Mouse (Mus musculus) lung, embryonic 16.5 days (tissue): ENCODE data around the gene Ercc1. TPM values are rescaled to one million over a fixed set of nuclear protein-coding genes. Genes with fewer than 3 reads are reported as not detected.

ENCODE experiments used
- ATAC-seq: fragments of 200-750 bp; cut with Nextera tagmentation; 2 replicates; pipeline ENCODE4 v1.8.0; 2017; ENCODE audit warnings: low read depth, mild to moderate bottlenecking, moderate library complexity
- H3K27ac ChIP-seq: fragments of 300-500 bp; sonication (generic); 2 replicates; pipeline ENCODE4 v1.5.1; 2014; ENCODE audit warnings: mild to moderate bottlenecking, control low read depth, low read length
- H3K27me3 ChIP-seq: fragments of 300-500 bp; sonication (generic); 2 replicates; pipeline ENCODE4 v1.6.1; 2014; ENCODE audit warnings: low read depth, low read length, mixed read lengths; ENCODE audit not compliant: control insufficient read depth, insufficient read depth
- H3K36me3 ChIP-seq: fragments of 300-500 bp; sonication (generic); 2 replicates; pipeline ENCODE4 v1.6.1; 2014; ENCODE audit warnings: low read length; ENCODE audit not compliant: control insufficient read depth, insufficient read depth
- H3K4me1 ChIP-seq: fragments of 300-500 bp; sonication (generic); replicated peaks from 2 replicates; pipeline ENCODE4 v1.6.1; 2014; ENCODE audit warnings: low read length, mixed read lengths; ENCODE audit not compliant: control insufficient read depth, insufficient read depth
- H3K4me2 ChIP-seq: fragments of 300-500 bp; sonication (generic); 2 replicates; pipeline ENCODE4 v1.6.1; 2014; ENCODE audit warnings: low read depth, low read length, control low read depth
- H3K4me3 ChIP-seq: fragments of 300-500 bp; sonication (generic); 2 replicates; pipeline ENCODE4 v1.5.1; 2014; ENCODE audit warnings: mild to moderate bottlenecking, low read length, control low read depth
- H3K9ac ChIP-seq: fragments of 300-500 bp; sonication (generic); 2 replicates; pipeline ENCODE4 v1.6.1; 2014; ENCODE audit warnings: low read length, control low read depth
- H3K9me3 ChIP-seq: fragments of 300-500 bp; sonication (generic); 2 replicates; pipeline ENCODE4 v1.6.1; 2016; ENCODE audit warnings: low read length; ENCODE audit not compliant: control insufficient read depth
- WGBS: fragments of 180-500 bp; shearing (Covaris S2); extraction: QIAGEN DNeasy Blood & Tissue Kit; methylation state at CpG from one replicate; pipeline ENCODE4 v1.1.7; 2014; 5-methylcytosine and 5-hydroxymethylcytosine counted together
- polyA plus RNA-seq: library from polyadenylated mRNA; unstranded; fragments of >200 nt; fragmentation: Nextera tagmentation; extraction: Ambion mirVana; gene quantifications from 2 replicates; pipeline ENCODE4 v1.2.1, GENCODE M21; 2015

The Ercc1 gene
- polyA plus RNA-seq, 1 experiment from 2014 or later: 79.9 TPM

GRCm38 (mm10) chr7:19383708-19384107, 39.1 kb downstream of the Ercc1 start:
- no peak overlapping the region for H3K27ac ChIP-seq
- H3K36me3 ChIP-seq: peaks cover 32% of the 10 kb centered on the region
- H3K27me3 ChIP-seq: no peaks in the 10 kb centered on the region
- no peak overlapping the region for H3K4me2 ChIP-seq
- H3K4me1 ChIP-seq: peaks cover 13% of the 10 kb centered on the region
- no peak for ATAC-seq
- no peak overlapping the region for H3K4me3 ChIP-seq
- 90% methylated on average over 9 of the region's 9 CpGs for WGBS
- H3K9ac ChIP-seq: no peak overlapping the region
- H3K9me3 ChIP-seq: no peaks in the 10 kb centered on the region

GRCm38 (mm10) chr7:19388699-19389413, 44.3 kb downstream of the Ercc1 start:
- Histone ChIP-seq H3K27ac (no peak overlapping the region), H3K4me2 (no peak overlapping the region), H3K9me3 (no peaks in the 10 kb centered on the region), H3K4me3 (no peak overlapping the region), H3K9ac (no peak overlapping the region), H3K4me1 (no peaks in the 10 kb centered on the region), H3K36me3 (peaks cover 57% of the 10 kb centered on the region), H3K27me3 (no peaks in the 10 kb centered on the region)
- WGBS: 80% methylated on average over 10 of the region's 10 CpGs
- no peak for ATAC-seq

GRCm38 (mm10) chr7:19394484-19394883, 49.9 kb downstream of the Ercc1 start:
- Histone ChIP-seq H3K27ac (peak overlapping the region; percentile 11; the same call in 1 of the 2 replicates), H3K4me2 (no peak overlapping the region), H3K4me1 (no peaks in the 10 kb centered on the region), H3K9me3 (no peaks in the 10 kb centered on the region), H3K27me3 (no peaks in the 10 kb centered on the region; the same call in 1 of the 2 replicates), H3K4me3 (no peak overlapping the region), H3K36me3 (peaks cover 30% of the 10 kb centered on the region), H3K9ac (no peak overlapping the region)
- WGBS: 75% methylated on average over 8 of the region's 8 CpGs
- peak; percentile 64 for ATAC-seq

GRCm38 (mm10) chr7:19399496-19400280, 55.1 kb downstream of the Ercc1 start:
- peak; percentile 75 for ATAC-seq
- H3K36me3 ChIP-seq: peaks cover 3% of the 10 kb centered on the region; the same call in 1 of the 2 replicates
- H3K9ac ChIP-seq: peak overlapping the region; percentile 54
- peak overlapping the region; percentile 68 for H3K27ac ChIP-seq
- peak overlapping the region; percentile 60 for H3K4me2 ChIP-seq
- H3K9me3 ChIP-seq: no peaks in the 10 kb centered on the region
- 2% methylated on average over 27 of the region's 27 CpGs for WGBS
- H3K27me3 ChIP-seq: peaks cover 23% of the 10 kb centered on the region
- H3K4me3 ChIP-seq: peak overlapping the region; percentile 47
- H3K4me1 ChIP-seq: peaks cover 3% of the 10 kb centered on the region

GRCm38 (mm10) chr7:19400946-19401345, 56.4 kb downstream of the Ercc1 start:
- ATAC-seq: no peak
- Histone ChIP-seq H3K9me3 (no peaks in the 10 kb centered on the region), H3K4me3 (no peak overlapping the region), H3K27me3 (peaks cover 30% of the 10 kb centered on the region), H3K4me1 (peaks cover 3% of the 10 kb centered on the region), H3K36me3 (no peaks in the 10 kb centered on the region), H3K4me2 (no peak overlapping the region), H3K27ac (no peak overlapping the region), H3K9ac (no peak overlapping the region)
- WGBS: 77% methylated on average over 4 of the region's 4 CpGs

- Histone ChIP-seq H3K4me3 (no peak overlapping the region), H3K36me3 (no peaks in the 10 kb centered on the region), H3K9me3 (no peaks in the 10 kb centered on the region), H3K4me1 (peaks cover 3% of the 10 kb centered on the region), H3K4me2 (no peak overlapping the region), H3K27ac (no peak overlapping the region), H3K27me3 (peaks cover 30% of the 10 kb centered on the region), H3K9ac (no peak overlapping the region)
- 75% methylated on average over 9 of the region's 9 CpGs for WGBS
- ATAC-seq: no peak
Observed at GRCm38 (mm10) chr7:19402535-19403112, 58.0 kb downstream of the Ercc1 start.

- Histone ChIP-seq H3K9me3 (no peaks in the 10 kb centered on the region), H3K27ac (no peak within 1 kb of the TSS), H3K4me1 (peaks cover 3% of the 10 kb centered on the region), H3K4me2 (peak within 1 kb of the TSS; percentile 95), H3K4me3 (peak within 1 kb of the TSS; percentile 70), H3K27me3 (peaks cover 30% of the 10 kb centered on the region), H3K9ac (peak within 1 kb of the TSS; percentile 69), H3K36me3 (no peaks in the 10 kb centered on the region)
- peak; percentile 79 for ATAC-seq
- WGBS: under 1% methylated on average over 60 of the region's 62 CpGs
Observed at GRCm38 (mm10) chr7:19403731-19404296, 59.2 kb downstream of the Ercc1 start, which contains the start of gene Klc3. Gene Klc3 (minus strand): TSS chr7:19404104.

GRCm38 (mm10) chr7:19404476-19404875, 59.9 kb downstream of the Ercc1 start, which contains the start of gene Ckm:
Gene Ckm (plus strand): TSS chr7:19404776.
- WGBS: 41% methylated on average over 7 of the region's 7 CpGs
- no peak for ATAC-seq
- H3K9ac ChIP-seq: peak within 1 kb of the TSS; percentile 69
- peak within 1 kb of the TSS; percentile 95 for H3K4me2 ChIP-seq
- peak within 1 kb of the TSS; percentile 70 for H3K4me3 ChIP-seq
- H3K27me3 ChIP-seq: peaks cover 30% of the 10 kb centered on the region
- no peaks in the 10 kb centered on the region for H3K9me3 ChIP-seq
- no peak within 1 kb of the TSS for H3K27ac ChIP-seq
- H3K36me3 ChIP-seq: no peaks in the 10 kb centered on the region
- H3K4me1 ChIP-seq: peaks cover 3% of the 10 kb centered on the region
